Mouse (Mus musculus) kidney, adult 2 months (tissue): ENCODE measurements around the gene Cldn9. TPM values are rescaled to one million over a fixed set of nuclear protein-coding genes. Genes with fewer than 3 reads are reported as not detected.

ENCODE experiments used
- DNase-seq: peaks from one replicate; pipeline ENCODE4 v3.0.0; 2021
- H3K27ac ChIP-seq: fragments of 200-500 bp; 2 replicates; pipeline ENCODE4 v1.5.1; 2012; ENCODE audit warnings: low read depth, low read length, control low read depth, inconsistent platforms; ENCODE audit not compliant: insufficient read depth
- H3K27me3 ChIP-seq: fragments of 200-500 bp; replicated peaks from 2 replicates; pipeline ENCODE4 v1.6.1; 2012; ENCODE audit warnings: mild to moderate bottlenecking, moderate library complexity, low read length, inconsistent platforms; ENCODE audit not compliant: control insufficient read depth, insufficient read depth
- H3K36me3 ChIP-seq: fragments of 200-500 bp; 2 replicates; pipeline ENCODE4 v1.6.1; 2012; ENCODE audit warnings: mild to moderate bottlenecking, moderate library complexity, low read length, inconsistent platforms; ENCODE audit not compliant: control insufficient read depth, insufficient read depth
- H3K4me1 ChIP-seq: fragments of 200-500 bp; 2 replicates; pipeline ENCODE4 v1.6.1; 2011; ENCODE audit warnings: low read length; ENCODE audit not compliant: control insufficient read depth, insufficient read depth
- H3K4me3 ChIP-seq: fragments of 200-500 bp; 2 replicates; pipeline ENCODE4 v1.5.1; 2011; ENCODE audit warnings: mild to moderate bottlenecking, low read depth, low read length, control low read depth; ENCODE audit not compliant: insufficient read depth
- CTCF ChIP-seq: fragments of 200-500 bp; conservative IDR thresholded peaks from 2 replicates; pipeline ENCODE4 v1.5.1; 2011; ENCODE audit warnings: low read depth, mild to moderate bottlenecking, control low read depth, low read length, moderate library complexity, mixed read lengths; ENCODE audit not compliant: insufficient read depth, insufficient read length
- POLR2A ChIP-seq: fragments of 200-500 bp; IDR thresholded peaks from one replicate; pipeline ENCODE4 v1.6.1; 2011; ENCODE audit warnings: low read depth, low read length, control low read depth
- WGBS: fragments of 180-500 bp; shearing (Covaris S2); methylation state at CpG from one replicate; pipeline ENCODE4 v1.1.7; 2018; 5-methylcytosine and 5-hydroxymethylcytosine counted together
- polyA plus RNA-seq: library from polyadenylated mRNA; depleted of rRNA; stranded (reverse); fragments of >200 nt; gene quantifications from 2 replicates; pipeline ENCODE4 v1.2.3, GENCODE M21; 2012; rRNA removed

Cldn9 gene
- polyA plus RNA-seq, 1 experiment: 0.14 TPM

DNA sequence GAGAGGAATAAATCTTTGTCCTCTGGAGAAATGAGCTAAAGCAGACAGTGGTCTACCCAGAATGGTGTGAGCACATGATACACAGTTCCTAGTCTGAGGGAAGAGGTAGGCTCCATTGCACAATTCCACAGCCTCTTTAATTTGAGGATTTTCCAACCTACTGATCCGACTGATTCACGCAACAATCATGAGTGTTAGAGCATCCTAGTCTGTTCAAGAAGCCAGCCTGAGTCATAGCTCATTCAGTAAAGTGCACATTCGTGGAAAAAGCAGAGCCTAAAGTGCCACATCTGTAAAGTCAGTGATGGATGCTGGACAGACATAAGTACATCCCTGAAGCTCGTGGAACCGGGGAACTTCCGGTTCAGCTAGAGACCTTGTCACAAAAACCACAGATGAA lies 32.5 kb downstream of the Cldn9 start:
- 70% methylated on average over 6 of the region's 6 CpGs for WGBS
- TF ChIP-seq POLR2A (no peak), CTCF (no peak)

DNA sequence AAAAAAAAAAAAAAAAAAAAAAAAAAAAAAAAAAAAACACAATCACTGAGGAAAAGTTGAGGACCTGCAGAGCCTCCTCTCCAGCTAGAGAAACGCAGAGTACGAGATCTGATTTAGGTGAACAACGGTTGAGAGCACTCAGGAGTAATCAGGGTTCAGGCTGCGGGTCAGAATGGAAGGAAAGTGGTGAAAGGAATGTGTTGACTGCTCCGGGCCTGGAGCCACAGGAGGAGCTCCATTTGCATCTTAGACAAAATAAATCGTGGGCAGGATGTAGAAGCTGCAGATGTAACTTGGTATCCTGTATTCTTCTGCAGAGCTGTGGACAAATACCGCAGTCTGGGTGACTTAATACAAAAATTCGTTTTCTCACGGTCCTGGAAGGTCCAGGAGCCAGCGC lies 37.9 kb downstream of the Cldn9 start:
- TF ChIP-seq POLR2A: no peak
- no peak for TF ChIP-seq CTCF
- WGBS: 59% methylated on average over 10 of the region's 10 CpGs
- H3K4me3 ChIP-seq: no peak overlapping the region

More for the DNA sequence above, 32.5 kb downstream of the Cldn9 start:
- no peak for DNase-seq
- H3K4me3 ChIP-seq: no peak overlapping the region
- H3K27ac ChIP-seq: no peak overlapping the region
- no peaks in the 10 kb centered on the region for H3K27me3 ChIP-seq
- H3K36me3 ChIP-seq: no peaks in the 10 kb centered on the region
- no peaks in the 10 kb centered on the region for H3K4me1 ChIP-seq

DNA sequence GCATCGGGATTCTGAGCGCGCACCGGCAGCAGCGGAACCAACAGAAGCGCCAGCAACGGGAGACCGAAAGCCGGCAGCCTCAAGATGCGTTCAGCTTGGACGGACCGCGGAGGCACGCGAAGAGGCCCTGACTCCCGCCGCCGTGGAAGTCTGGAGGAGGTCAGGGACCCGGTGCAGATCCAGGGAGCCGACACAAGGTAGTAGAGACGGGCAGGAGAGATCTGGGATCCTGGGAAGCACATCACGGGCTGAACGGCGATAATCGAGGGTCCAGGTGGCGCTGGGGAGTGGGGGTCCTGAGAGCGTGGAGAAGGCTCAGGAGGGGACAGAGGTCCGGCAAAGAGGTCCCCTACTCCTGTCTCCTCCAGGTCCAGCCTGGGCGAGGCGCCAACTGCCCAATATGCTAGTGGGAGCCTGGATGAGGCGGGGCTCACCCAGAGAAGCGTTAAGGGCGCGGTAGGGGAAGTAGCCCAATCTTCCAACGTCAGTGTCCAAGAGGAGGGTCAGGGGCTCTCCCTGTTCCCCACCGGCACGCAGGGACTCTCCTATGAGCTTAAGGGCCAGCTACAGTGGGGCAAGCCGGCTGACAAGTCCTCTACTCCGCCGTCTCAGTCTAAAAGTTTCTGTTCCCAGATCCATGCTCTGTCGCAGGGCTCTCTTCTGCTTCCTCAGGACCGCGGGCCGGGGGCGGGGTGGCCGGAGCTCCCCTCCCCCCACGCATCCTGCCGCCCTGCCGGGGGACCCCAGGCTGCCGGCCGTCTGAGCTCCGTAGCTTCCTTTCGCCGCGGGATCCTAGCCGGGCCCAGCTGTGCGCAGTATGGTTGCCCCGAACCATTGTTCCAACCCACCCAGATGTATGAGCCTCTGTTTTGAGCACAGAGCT lies 39.0 kb downstream of the Cldn9 start, which contains the start of gene Mmp25:
Gene Mmp25 (minus strand): TSS at position 665 of the 883 bp plus-strand sequence.
- Histone ChIP-seq H3K4me3 (peak within 1 kb of the TSS; percentile 49), H3K27me3 (peaks cover 1% of the 10 kb centered on the region; the same call in 1 of the 2 replicates), H3K36me3 (no peaks in the 10 kb centered on the region), H3K27ac (no peak within 1 kb of the TSS), H3K4me1 (no peaks in the 10 kb centered on the region)
- WGBS: 2% methylated on average over 58 of the region's 58 CpGs
- DNase-seq: no peak
- no peak for TF ChIP-seq CTCF
- TF ChIP-seq POLR2A: no peak

More for the DNA sequence above, 37.9 kb downstream of the Cldn9 start:
- H3K36me3 ChIP-seq: no peaks in the 10 kb centered on the region
- H3K27me3 ChIP-seq: peaks cover 1% of the 10 kb centered on the region; the same call in 1 of the 2 replicates
- H3K27ac ChIP-seq: no peak overlapping the region
- DNase-seq: no peak
- no peaks in the 10 kb centered on the region for H3K4me1 ChIP-seq

Other genes starting within 250 kb of the Cldn9 start
- gene Vmn2r117, start 204.3 kb downstream of the Cldn9 start, polyA plus RNA-seq: not detected in 2 replicates
- 12.0 and 14.9 TPM in 2 replicates for gene Zfp213, start 119.8 kb downstream of the Cldn9 start, polyA plus RNA-seq
- 7.9 and 9.8 TPM in 2 replicates for gene Zfp13, start 84.5 kb downstream of the Cldn9 start, polyA plus RNA-seq
- gene Zscan10, start 83.2 kb downstream of the Cldn9 start, polyA plus RNA-seq: 0.11 TPM in 1 of 2 replicates, not detected in the other
- gene Mmp25, start 38.7 kb downstream of the Cldn9 start, polyA plus RNA-seq: 0.18 and 0.38 TPM in 2 replicates
- gene Bicdl2, start 23.5 kb downstream of the Cldn9 start, polyA plus RNA-seq: 1.7 TPM in 2 replicates
- gene Hcfc1r1, start 10.4 kb downstream of the Cldn9 start, polyA plus RNA-seq: 367 and 378 TPM in 2 replicates
- 14.2 and 15.7 TPM in 2 replicates for gene Thoc6, start 10.1 kb downstream of the Cldn9 start, polyA plus RNA-seq
- 10.0 and 14.4 TPM in 2 replicates for gene Tnfrsf12a, start 6.6 kb downstream of the Cldn9 start, polyA plus RNA-seq
- 2.5 and 2.6 TPM in 2 replicates for gene Cldn6, start 4.8 kb downstream of the Cldn9 start, polyA plus RNA-seq
- gene 1520401A03Rik, start 38.8 kb upstream of the Cldn9 start, polyA plus RNA-seq: 0.05 TPM in 1 of 2 replicates, not detected in the other
- 4.1 and 5.2 TPM in 2 replicates for gene Pkmyt1, start 42.3 kb upstream of the Cldn9 start, polyA plus RNA-seq
- 9.7 and 10.8 TPM in 2 replicates for gene Paqr4, start 56.8 kb upstream of the Cldn9 start, polyA plus RNA-seq
- 0.17 and 0.27 TPM in 2 replicates for gene Kremen2, start 61.8 kb upstream of the Cldn9 start, polyA plus RNA-seq
- 41.7 and 45.2 TPM in 2 replicates for gene Flywch1, start 87.6 kb upstream of the Cldn9 start, polyA plus RNA-seq
- 9.3 and 12.2 TPM in 2 replicates for gene Flywch2, start 102.1 kb upstream of the Cldn9 start, polyA plus RNA-seq
- 394 and 443 TPM in 2 replicates for gene Srrm2, start 106.5 kb upstream of the Cldn9 start, polyA plus RNA-seq
- 687 and 762 TPM in 2 replicates for gene Elob, start 145.1 kb upstream of the Cldn9 start, polyA plus RNA-seq
- not detected in 2 replicates for gene Prss33, start 152.0 kb upstream of the Cldn9 start, polyA plus RNA-seq
- gene Prss32, start 159.8 kb upstream of the Cldn9 start, polyA plus RNA-seq: not detected in 2 replicates
- 0.08 and 0.16 TPM in 2 replicates for gene Prss41, start 160.1 kb upstream of the Cldn9 start, polyA plus RNA-seq
- gene Prss21, start 184.0 kb upstream of the Cldn9 start, polyA plus RNA-seq: 0.14 TPM in 2 replicates
- not detected in 2 replicates for gene Dcpp1, start 196.8 kb upstream of the Cldn9 start, polyA plus RNA-seq
- gene Dcpp2, start 196.9 kb upstream of the Cldn9 start, polyA plus RNA-seq: not detected in 2 replicates
- not detected in 2 replicates for gene Dcpp3, start 233.4 kb upstream of the Cldn9 start, polyA plus RNA-seq